Mouse (Mus musculus) gastrocnemius, postnatal 36 days (tissue): ENCODE results near the gene Ppm1n. TPM values are rescaled to one million over a fixed set of nuclear protein-coding genes. Genes with fewer than 3 reads are reported as not detected.

Experiments
- DNase-seq, 2 experiments: peaks; one replicate each; pipeline ENCODE4 v3.0.0; 2022
- intact Hi-C: fragments of 180-260 bp; cut with DNase I; formaldehyde crosslinking; loops from one replicate; pipeline ENCODE4 v1.15.1; 2025
- long read RNA-seq, 2 experiments: library from polyadenylated mRNA; stranded (forward); transcript quantifications; one replicate each; pipeline ENCODE4 v2.0.0; 2021
- total RNA-seq, 2 experiments: library from RNA; stranded (reverse); gene quantifications; 2 replicates each; pipeline ENCODE4 v1.2.3; 2021

The Ppm1n gene
- under 1 TPM in 1 of 2 experiments, not detected in 1; 0.35 TPM for total RNA-seq
- long read RNA-seq, experiment 1, partial matches to known transcripts: 0 of 1 reads
- long read RNA-seq, experiment 1, other reads (novel, unspliced or antisense): 0 of 1 reads
- long read RNA-seq, experiment 2: 0 reads

DNA sequence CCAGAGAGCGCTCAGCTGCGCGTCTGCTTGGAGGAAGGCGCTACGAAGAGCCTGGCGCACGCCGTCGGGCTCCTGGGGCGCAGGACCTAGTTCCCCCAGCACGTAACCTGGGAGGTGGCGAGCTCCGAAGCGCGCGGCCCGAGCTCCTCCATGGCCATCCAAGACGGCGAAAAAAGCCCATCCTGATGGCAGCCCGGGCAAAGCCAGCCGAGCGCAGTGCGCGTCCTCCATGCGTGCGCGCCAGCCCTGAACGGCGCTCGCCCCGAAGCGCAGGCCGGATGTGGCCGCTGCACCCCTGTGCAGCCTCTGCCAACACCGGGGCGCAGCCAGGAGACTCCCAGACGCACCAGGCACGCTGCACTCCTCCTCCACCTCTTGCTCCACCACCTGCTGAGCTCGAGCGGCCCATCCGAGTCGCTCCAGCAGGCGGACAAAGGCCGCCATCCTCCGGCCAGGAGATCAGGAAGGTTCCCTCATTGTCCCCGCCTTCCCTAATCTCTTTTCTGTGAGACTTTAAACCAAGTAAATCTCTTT lies at the start of gene Ppm1n:
TSS of gene Ppm1n (minus strand) at position 484 of the 534 bp plus-strand sequence.
- DNase-seq: no peak
- intact Hi-C loops: loop anchor here (5.0 kb wide), 1 partner anchor 102 kb away; the partner anchor contains the start of gene Eml2

DNA sequence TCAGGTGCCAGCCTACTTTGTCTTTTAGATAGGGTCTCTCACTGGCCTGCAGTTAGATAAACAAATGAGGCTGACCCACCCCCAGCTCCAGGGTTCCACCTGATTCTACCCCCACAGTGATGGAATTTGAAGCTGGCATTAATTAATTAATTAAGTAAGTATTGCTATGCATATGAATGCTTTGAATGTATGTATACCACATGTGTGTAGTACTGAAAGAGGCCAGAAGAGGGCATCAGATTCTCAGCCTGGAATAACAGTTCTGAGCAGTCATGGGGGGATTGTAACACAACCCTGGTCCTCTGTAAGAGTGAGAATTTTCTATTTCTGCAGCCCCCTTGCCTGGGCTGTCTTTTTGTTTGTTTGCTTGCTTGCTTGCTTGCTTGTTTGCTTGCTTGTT lies 48.6 kb upstream of the Ppm1n start:
- intact Hi-C loops: no loop called here
- DNase-seq: no peak

DNA sequence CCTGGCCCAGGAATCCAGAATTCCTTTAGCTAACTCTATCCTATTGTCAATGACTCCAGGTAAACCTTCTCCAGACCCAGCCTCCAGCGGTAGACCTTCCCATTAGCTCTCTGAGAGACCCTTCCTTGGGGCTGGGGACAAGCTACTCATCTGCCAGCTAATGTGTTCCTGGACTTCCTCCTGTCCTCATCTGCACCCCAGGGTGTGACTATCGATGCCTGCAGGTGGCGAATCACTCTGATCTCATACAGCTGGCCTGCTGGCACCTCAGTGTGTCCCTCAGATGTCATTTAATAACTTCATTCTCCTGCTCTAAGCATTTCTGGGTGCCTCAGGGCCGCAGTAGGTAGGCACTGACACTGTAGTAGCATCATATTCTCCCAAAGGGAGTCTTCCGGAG lies 47.9 kb upstream of the Ppm1n start:
- peak in 1 of 2 experiments; percentile 3 for DNase-seq
- intact Hi-C loops: no loop called here

DNA sequence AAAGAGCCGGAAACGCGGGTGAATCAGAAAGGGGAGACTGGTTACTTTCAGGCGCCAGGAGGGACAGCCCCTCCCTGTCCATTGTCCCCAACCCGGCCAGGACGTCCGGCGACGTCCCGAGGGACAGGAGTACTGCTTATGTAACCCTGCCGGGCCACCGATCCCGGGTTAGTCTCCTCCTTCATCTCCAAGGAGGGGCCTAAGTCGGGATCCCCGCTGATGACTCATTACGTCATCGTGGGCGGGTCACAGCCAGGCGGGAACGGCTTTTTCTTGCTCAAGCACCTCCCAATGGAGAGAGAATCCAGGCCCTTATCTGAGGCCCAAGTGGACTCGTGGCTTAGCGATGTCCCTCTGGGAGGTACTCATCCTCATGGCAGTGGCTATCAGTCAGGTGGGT lies 47.3 kb upstream of the Ppm1n start:
- intact Hi-C loops: no loop called here

DNA sequence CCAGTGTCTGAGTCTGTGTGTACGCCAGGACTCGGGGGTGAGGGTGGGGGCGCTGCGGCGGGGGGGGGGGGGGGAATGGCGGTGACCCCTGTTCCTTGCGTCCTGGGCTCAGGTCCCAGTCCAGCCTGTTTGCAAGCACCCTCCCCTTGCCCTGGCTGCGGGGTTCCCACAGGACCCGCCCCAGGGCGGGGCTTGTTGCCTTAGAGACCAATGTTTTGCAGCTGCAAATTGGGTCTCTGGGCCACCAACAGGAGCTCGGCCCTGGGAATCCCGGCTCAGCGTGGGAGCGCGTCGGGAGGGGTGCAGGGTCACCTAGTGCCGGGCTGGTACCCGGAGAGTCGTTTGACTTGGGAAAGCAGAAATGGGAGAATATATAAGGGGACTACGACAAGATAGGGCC lies 46.5 kb upstream of the Ppm1n start:
- DNase-seq: peak; percentile 85 to 87
- intact Hi-C loops: no loop called here

More for the DNA sequence above, 47.3 kb upstream of the Ppm1n start:
- peak; percentile 82 to 90 for DNase-seq

DNA sequence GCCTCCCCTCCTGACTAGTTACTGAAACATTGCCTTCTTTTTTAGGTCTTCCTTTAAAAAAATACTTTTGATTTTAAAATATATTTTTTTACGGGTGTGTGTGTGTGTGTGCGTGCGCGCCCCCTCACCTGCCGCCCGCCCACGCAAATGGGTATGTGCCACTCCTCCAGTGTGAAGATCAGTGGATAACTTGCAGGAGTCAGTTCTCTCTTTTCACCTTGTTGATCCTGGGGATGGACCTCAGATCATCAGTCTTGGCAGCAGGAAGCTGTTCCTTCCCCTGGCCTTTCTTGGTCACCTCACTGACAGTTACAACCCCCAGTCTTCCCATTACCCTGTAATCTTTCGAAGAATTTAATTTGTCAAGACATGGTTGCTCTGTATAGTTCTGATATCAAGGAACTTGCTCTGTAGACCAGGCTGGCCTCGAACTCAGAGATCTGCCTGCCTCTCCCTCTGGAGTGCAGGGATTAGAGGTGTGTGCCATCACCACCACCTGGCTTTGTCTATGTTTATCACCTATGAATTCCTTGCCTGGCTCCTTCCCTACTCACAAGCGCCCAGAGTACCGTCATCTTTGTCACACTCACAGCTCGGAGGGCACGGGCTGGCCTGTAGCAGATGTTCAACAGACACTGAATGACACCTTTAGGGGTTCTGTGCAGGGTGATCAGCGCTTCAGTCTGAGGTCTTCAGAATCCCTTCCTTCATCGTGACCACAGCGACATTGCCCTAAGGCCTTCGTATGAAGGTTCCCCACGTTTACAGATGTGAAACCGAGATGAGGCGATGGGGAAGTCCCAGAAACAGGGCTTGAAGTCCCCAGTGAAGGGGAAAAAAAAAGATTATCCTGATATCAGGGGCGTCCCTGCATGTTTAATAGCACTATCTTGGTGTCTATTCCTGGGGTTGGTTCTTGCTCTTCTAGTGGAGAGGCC lies 45.7 kb upstream of the Ppm1n start:
- DNase-seq: no peak
- intact Hi-C loops: no loop called here

DNA sequence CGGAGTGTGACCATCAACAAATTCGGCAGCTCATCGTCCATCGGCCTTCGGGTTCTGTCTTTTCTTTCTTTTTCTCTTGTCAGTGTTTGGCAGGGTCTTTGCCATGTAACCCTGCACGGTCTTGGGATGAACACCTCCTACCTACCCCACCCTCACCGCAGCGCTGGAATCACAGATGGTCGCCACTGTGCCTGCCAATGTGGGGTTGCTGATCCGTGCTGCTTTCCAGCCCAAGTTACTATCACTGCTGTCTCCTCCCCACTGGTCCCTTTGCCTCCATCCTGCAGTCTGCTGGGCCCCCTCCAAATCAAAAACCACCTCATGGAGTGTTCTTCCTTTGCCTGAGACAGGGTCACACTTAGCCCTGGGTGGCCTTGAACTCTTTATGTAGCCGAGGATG lies 44.4 kb upstream of the Ppm1n start:
- intact Hi-C loops: no loop called here
- DNase-seq: no peak

DNA sequence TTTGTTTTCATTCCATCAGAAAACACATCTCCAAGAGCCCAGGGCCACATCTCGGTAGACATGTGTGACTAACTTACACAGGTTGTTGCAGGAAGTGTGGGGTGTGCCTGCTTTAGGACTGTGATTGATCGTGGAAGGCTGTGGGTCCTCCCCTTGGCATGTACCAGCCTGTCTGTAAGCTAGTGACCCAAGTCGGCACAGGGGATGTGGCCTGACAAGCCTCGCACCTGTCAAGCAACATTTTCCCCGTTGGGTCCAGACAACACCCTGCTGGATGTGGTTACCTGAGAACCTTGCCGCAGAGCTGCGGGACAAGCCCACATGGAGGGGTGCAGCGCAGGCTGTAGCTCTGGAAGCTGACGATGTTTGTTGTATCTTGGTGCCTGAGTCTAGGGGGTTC lies 42.6 kb upstream of the Ppm1n start:
- intact Hi-C loops: no loop called here
- no peak for DNase-seq

DNA sequence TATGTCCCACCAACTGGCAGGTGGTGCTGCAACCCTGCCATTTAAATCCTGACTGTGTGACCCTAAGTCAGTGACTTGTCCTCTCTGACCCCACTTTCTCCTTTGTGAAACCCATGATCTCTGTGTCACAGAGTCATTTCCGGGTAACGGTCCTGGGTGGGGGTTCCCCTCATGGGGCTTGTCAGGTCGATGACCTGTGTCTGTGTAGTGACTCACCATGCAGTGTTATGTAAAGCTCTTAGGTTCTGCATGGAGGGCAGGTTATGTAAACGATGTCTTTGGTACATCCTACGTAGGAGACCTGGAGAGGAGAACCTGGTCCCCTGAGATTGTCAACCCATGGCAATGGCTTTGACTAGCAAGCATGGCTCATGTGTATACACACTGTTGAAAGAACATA lies 41.6 kb upstream of the Ppm1n start:
- intact Hi-C loops: no loop called here
- DNase-seq: no peak

DNA sequence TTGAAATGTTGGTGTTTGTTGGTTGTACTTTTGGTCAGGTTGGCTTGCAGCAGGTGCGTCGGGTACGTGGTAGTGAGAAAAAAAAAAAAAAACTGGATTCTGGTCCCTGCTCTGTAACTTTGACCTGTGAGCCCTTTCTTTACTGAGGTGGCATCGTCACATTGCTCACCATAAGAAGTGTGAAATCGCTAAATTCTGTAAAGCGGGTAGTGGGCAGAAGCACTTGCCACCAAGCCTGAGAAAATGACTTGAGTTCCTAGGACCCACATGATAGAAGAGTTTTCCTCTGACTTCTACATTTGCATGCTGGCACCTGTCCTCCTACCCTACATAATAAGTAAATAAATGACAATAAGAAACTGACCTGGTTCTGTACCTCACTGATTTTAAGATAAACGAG lies 40.8 kb upstream of the Ppm1n start:
- no peak for DNase-seq
- intact Hi-C loops: no loop called here

DNA sequence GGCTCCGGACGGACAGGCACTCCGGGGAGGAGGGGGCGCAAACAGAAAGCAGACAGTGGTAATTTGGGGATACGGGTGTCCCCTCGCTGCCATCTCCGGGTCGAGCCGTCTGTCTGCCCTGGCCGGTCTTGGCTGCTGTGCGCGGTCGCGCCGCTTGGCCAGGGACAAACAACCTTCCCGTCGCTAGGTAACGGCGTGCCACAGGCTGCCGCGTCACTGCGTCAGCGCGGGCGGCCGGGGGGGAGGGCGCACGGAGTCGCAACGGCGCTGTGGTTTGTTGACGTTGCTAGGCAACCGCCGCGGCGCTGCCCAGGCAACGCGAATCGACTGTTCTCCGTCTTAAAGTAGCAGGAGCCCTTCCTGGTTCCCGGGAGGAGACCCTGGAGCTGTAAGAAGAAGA lies 40.0 kb upstream of the Ppm1n start:
- DNase-seq: peak; percentile 90 to 96
- intact Hi-C loops: no loop called here

DNA sequence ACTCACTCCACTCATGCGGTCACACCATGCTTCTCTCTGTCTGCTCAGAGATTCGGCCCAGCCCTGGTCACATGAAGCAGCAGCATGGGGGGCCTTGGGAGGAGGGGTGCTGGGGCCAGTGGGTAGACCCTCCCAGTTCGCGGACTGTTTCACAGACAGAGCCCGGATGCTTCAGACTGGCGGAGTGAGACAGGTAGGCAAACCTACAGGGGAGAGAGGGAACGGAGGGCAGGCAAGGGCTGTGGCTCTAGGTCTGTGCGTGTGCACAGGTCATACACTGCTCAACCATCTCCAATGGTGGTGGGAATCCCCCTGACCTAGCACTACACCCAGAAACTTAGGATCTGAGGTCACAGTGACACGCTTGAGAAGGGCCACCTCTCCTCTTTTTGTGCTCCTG lies 39.6 kb upstream of the Ppm1n start:
- intact Hi-C loops: no loop called here
- no peak for DNase-seq

DNA sequence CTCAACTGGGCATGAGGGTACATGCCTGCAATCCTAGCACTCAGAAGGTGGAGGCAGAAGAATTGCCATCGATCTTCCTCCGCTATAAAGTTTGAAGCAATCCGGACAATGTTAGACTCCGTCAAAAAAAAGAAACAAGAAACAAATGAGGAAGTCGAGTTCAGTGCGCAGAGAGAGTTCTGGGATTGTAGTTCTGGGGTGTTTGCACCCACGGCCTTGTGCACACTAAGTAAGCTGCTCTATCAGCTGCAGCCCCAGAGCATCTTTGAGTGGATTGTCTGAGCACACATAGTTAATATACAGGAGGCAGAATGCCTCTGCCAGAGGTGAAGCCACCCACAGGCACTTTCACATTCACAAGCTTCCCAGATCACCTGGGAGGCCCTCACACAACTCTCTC lies 38.8 kb upstream of the Ppm1n start:
- DNase-seq: no peak
- intact Hi-C loops: no loop called here

DNA sequence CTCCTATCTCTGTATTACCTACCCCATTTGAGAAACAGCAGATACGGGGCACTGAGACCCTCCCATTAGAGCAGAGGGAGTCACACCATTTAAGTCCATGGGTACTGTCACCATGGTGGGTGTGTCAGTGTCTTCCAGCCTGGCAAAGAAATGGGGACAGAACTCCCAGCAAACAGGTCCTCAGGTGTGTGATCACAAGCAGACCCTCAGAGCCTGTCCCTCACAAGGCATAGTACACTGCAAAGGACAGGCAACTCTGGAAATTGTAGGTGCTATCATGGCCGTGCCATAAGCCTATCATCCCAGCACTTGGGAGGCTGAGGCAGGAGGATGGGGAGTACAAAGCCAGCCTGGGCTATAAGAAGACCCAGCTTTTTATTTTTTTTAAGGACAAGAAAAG lies 38.3 kb upstream of the Ppm1n start:
- intact Hi-C loops: no loop called here
- no peak for DNase-seq

DNA sequence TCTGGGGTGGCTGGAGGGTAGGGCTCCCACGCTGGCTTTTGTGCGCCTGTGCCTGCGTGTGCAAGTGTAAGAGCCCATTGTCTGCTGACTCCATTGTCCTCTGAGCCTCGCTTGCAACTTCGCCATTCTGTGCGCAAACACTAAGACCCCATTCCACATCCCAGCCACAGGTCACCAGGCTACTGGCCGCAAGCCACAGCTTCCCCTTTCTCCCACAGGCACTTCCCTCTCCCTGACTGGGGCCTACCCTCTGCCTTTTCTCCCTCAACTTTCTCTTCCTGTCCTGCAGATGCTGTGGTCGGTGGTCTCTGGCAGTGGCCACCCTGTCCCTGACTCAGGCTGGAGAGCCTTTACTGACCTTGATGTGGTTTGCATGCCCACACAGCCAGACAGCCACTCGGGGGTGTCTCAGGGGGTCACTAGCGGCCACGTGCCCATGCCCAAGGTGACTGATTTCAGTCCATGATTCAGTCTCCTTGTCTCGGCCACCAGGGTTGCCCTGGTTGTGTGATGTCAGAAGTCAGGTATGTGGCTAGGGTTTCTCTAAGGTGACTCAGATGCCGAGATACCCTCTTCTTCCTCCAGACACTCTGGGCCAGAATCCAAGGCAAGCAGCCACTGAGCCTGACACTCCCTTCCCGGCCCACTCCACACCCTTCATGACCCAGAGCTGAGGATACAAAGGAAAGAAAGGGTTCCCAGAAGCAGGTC lies 36.7 kb upstream of the Ppm1n start:
- DNase-seq: no peak
- intact Hi-C loops: no loop called here

DNA sequence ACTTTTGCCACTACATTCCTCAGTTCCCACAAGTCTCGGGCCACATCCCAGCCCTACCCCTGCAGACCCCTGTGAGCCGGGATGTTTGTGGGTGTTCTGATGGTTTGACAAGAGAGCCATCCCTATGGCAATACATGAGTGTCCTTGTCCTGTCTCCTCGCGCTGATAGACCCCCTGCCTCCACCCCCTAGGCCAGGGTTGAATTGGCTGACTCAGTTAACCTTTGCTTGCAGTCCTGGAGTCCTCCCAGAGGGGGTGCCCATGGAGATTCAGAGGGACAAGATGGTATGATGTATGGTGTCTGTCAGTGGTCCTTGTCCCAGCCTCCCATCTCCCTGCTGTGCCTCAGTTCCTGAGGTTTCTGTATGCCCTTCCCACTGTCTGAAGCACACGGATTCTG lies 34.2 kb upstream of the Ppm1n start:
- intact Hi-C loops: no loop called here
- no peak for DNase-seq

DNA sequence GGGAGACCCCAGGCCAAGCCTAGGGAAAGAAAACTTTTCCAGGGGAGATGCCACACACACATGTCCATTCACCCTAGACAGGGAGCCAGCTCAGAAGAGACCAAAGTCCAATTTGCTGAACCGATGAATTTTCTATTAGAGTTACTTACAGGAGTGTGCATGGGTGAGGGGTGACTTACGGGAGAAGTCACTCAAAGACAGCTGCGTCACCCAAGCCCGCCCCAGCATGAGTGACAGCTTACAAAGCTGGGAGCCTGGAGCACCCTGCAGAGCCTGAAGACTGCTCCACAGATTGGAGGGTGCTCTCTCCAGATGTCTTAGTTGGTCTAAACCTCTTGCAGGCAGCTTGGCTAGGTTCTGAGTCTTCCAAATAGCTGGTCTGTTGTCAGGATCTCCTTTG lies 32.1 kb upstream of the Ppm1n start:
- intact Hi-C loops: no loop called here
- DNase-seq: no peak

DNA sequence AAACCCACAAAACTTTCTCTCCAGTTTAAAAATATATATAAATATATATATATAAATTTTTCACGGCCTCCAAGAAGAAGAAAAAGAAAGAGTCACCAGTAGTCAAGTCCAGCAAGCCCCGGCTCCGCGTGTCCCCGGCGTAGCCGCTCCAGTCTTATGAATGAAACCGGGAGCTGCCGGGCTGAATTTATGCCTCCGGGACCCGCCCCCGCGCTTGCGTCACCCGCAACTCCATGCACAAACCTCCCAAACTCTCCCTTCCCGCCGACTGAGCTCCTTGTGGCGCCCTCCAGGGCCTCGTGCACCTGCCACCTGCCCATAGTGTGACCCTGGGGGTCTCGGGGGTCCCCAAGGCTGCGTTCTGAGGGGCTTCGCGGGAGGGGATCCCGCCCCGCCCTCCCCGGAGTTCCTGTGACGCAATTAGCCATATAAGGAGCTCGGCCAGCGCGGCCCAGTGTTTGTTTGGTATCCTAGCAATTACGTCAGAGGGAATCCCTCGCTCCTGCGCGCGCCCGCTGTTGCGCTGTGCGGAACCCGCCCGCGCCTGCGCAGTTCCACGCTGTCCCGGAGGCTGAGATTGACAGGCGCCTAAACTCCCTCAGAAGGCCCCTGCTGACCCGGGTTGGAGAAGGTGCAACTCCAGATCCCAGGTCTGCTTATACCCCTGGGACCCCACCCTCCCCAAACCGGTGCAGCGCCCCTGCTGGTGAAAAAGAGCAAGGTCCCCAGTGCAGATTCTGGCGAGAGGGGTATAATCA lies 30.2 kb upstream of the Ppm1n start, which contains the start of gene Fosb:
TSS of gene Fosb (minus strand) at position 168 of the 758 bp plus-strand sequence.
- intact Hi-C loops: no loop called here
- peak; percentile 93 to 96 for DNase-seq

DNA sequence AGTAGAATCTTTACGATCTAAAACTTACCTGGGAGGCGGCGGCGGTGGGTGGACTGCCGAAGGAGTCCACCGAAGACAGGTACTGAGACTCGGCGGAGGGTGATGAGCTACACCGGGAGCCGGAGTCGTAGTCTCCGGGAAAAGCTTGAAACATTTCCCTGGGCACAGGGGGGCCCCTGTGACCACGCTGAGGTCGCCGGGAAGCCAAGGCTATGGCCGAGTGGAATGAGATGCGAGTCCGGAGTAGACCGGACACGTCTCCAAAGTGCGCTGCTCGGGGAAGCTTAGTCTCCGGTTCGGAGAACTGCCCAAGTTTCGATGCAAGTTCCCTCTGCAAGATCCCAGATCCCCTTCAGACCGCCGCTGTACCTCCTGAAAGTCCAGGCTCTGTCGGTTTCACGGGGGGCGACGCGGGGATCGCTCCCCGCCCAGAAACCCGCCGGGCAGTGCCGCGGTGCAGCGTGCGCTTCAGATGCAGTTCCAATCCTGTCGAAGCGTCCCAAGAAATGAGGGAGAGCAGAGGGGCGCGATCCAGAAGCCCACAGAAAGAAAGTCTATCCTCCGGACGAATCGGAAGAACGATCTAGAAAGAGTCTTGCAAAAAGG lies 29.5 kb upstream of the Ppm1n start:
- DNase-seq: no peak
- intact Hi-C loops: no loop called here
